Mouse (Mus musculus): ENCODE data around the gene Bad. TPM values are rescaled to one million over a fixed set of nuclear protein-coding genes. Genes with fewer than 3 reads are reported as not detected.
"Not testable (repeated sequence)": the region's sequence is repeated elsewhere in the genome, so short reads cannot be mapped to it uniquely, and the experiment has no call there.

The Bad gene
- polyA plus RNA-seq (2014; fragmentation: Nextera tagmentation; extraction: Ambion mirVana), result 65.5 and 70.9 TPM in 2 replicates

DNA sequence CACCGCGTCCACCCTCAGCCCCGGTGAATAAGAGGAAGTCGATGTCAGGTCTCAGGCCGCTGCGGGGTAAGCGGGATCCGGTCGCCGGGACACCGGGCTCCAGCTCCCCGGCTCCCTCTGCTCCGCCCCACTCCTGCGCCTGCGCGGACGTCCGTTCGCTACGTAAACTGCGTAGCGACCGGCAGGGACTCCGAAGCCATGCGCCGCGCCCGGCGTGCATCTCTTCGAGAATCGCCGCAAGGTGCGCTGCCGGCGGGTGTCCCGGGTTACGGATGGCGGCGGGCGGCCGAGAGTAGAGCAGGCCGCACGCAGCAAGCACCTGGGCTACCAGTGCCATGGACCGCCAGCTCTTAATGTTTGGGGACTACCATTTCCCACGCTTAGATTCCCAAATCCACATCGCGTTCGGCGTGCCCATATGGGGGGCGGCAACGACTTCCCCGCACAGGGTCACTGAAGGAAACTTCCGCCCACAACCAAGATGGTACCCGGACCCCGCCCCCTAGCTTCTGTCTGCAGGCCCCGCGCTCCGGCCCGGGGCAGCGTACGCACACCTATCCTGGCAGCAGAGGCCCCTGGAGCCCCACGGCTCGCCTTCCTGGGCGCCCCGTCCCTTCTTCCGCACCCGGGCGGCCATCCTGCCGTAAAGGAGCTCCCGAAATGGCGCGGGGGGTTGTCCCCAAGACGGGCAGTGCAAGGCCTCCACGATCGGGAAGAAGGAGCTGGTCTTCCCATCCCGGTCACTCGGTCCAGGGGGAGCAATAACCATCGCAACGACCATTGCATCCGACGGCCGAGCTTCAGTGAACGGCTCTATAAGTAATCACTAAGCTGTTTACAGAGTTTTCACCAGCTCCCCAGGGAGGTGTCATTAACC, at the start of gene Bad:
Gene Bad, plus strand, starts transcription at position 490 of the 877 bp plus-strand sequence.
- peak within 1 kb of the TSS; percentile 98 for H3K27ac ChIP-seq (ENCODE audit: low read depth, low read length)
- WGBS, result under 1% methylated on average over 82 of the region's 83 CpGs
- H3K27me3 ChIP-seq (ENCODE audit: control insufficient read depth, insufficient read depth, low read length), result no peaks in the 10 kb centered on the region
- peak within 1 kb of the TSS; percentile 98 for H3K4me2 ChIP-seq (replicated peaks; ENCODE audit: low read depth, low read length)
- H3K4me3 ChIP-seq (ENCODE audit: low read length), result peak within 1 kb of the TSS; percentile 88
- ATAC-seq (ENCODE audit: low FRiP score, low TSS enrichment), result peak; percentile 78
- no peaks in the 10 kb centered on the region for H3K9me3 ChIP-seq (ENCODE audit: control insufficient read depth, low read length)
- peak within 1 kb of the TSS; percentile 86 for H3K9ac ChIP-seq (ENCODE audit: low read depth, low read length)
- 0 out of 2 replicates have a peak, but pooled peaks cover 4% of the 10 kb centered on the region for H3K36me3 ChIP-seq (ENCODE audit: control insufficient read depth, insufficient read depth, low read length)
- H3K4me1 ChIP-seq (ENCODE audit: control insufficient read depth, insufficient read depth, low read length), result peaks cover 9% of the 10 kb centered on the region

DNA sequence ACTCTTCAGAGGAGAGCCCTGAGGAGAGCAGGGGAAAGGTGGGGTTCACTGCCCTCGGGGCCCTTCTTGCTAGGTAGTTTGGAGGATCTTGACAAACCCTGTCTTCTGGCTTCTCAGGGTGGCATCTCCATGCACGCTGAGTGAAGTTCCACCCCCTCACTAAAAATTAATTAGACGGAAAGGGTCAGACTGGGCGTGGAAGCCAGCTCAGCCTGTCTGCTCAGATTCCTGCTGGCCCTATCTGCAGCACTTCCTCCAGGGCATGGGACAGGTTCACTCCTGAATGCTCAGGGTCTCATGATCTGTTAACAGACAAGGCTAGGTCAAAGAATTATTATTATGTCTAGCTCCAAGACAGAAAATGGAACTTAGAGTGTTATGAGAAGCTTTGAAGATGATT, 49.1 kb upstream of the Bad start:
- ATAC-seq (ENCODE audit: low FRiP score, low TSS enrichment), result no peak
- no peak overlapping the region for H3K4me2 ChIP-seq (replicated peaks; ENCODE audit: low read depth, low read length)
- WGBS, result 34% methylated on average over 4 of the region's 4 CpGs

DNA sequence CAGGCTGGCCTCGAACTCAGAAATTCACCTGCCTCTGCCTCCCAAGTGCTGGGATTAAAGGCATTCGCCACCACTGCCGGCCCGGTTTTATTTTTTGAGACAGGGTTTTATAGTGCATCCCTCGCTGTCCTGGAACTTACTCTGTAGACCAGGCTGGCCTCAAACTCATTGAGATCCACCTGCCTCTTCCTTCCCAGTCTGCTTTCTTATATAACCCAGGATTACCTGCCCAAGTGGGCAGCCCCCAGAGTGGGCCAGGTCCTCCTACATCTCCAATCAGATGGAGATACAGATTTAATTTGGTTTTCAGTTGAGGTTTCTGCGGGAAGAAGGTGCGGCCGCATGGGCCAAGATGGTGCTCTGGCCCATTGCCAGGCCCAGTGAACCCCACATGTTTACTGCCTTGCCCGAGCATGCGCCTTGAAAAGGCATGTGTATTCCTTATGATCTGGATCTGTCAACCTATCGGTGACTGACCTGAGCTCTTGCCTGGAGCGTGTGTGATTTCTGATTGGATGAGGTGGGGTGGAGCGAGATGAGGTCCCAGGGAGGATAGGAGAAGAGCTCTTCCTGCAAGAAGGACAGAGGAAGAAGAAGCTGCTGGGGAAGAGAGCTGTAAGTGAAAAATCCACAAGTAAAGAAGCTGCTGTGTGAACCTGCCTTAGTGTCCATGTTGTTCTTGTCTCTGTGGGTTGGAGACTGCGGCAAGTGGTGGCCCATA, 47.8 kb upstream of the Bad start:
- Histone ChIP-seq H3K27me3 (ENCODE audit: control insufficient read depth, insufficient read depth, low read length) (no peaks in the 10 kb centered on the region; the same call in 1 of the 2 replicates), H3K9ac (ENCODE audit: low read depth, low read length) (no peak overlapping the region), H3K36me3 (ENCODE audit: control insufficient read depth, insufficient read depth, low read length) (no peaks in the 10 kb centered on the region), H3K4me2 (replicated peaks; ENCODE audit: low read depth, low read length) (no peak overlapping the region), H3K9me3 (ENCODE audit: control insufficient read depth, low read length) (no peaks in the 10 kb centered on the region), H3K27ac (ENCODE audit: low read depth, low read length) (no peak overlapping the region), H3K4me3 (ENCODE audit: low read length) (no peak overlapping the region), H3K4me1 (ENCODE audit: control insufficient read depth, insufficient read depth, low read length) (no peaks in the 10 kb centered on the region)
- ATAC-seq (ENCODE audit: low FRiP score, low TSS enrichment), result no peak
- 95% methylated on average over 14 of the region's 14 CpGs for WGBS

More for the DNA sequence above, 49.1 kb upstream of the Bad start:
- Histone ChIP-seq H3K36me3 (ENCODE audit: control insufficient read depth, insufficient read depth, low read length) (no peaks in the 10 kb centered on the region), H3K9me3 (ENCODE audit: control insufficient read depth, low read length) (no peaks in the 10 kb centered on the region), H3K27ac (ENCODE audit: low read depth, low read length) (no peak overlapping the region), H3K4me3 (ENCODE audit: low read length) (no peak overlapping the region), H3K4me1 (ENCODE audit: control insufficient read depth, insufficient read depth, low read length) (no peaks in the 10 kb centered on the region), H3K27me3 (ENCODE audit: control insufficient read depth, insufficient read depth, low read length) (no peaks in the 10 kb centered on the region), H3K9ac (ENCODE audit: low read depth, low read length) (no peak overlapping the region)

DNA sequence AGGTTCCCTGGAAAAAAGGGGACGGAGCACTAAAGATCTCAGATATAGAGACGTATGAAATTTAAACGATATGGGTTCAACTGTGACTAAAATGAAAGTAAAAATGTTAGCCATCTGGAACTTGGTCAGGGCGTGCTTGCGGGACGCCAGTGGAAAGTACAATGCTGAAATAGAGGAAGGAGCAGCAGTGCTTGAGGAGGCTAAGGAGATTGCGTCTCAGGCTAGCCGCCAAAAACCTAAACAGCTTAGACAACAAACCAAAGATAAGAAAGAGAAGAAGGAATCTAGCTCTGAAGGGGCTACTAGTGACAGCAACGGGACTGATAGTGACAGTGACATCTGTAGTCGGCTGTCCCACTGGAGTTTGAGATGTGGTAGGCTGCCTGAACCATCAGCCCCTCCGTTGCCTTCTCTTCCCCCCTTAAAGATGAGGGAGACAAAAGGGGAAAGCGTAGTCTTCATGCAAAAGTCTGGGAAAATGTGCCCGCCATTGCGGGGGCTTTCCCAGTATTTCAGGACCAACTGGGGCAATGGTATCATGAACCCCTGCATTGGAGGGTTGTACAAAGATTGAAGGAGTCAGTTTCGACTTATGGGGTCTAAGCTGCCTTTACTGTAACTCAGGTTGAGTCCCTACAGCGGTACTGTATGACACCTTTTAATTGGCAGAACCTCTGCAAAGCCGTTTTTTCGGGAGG, 45.9 kb upstream of the Bad start:
- ATAC-seq (ENCODE audit: low FRiP score, low TSS enrichment); H3K27ac ChIP-seq (ENCODE audit: low read depth, low read length); H3K36me3 ChIP-seq (ENCODE audit: control insufficient read depth, insufficient read depth, low read length); H3K9me3 ChIP-seq (ENCODE audit: control insufficient read depth, low read length); H3K4me1 ChIP-seq (ENCODE audit: control insufficient read depth, insufficient read depth, low read length); H3K27me3 ChIP-seq (ENCODE audit: control insufficient read depth, insufficient read depth, low read length); H3K4me2 ChIP-seq (replicated peaks; ENCODE audit: low read depth, low read length); H3K4me3 ChIP-seq (ENCODE audit: low read length); H3K9ac ChIP-seq (ENCODE audit: low read depth, low read length): not testable (repeated sequence)
- WGBS, result 93% methylated on average over 18 of the region's 18 CpGs

DNA sequence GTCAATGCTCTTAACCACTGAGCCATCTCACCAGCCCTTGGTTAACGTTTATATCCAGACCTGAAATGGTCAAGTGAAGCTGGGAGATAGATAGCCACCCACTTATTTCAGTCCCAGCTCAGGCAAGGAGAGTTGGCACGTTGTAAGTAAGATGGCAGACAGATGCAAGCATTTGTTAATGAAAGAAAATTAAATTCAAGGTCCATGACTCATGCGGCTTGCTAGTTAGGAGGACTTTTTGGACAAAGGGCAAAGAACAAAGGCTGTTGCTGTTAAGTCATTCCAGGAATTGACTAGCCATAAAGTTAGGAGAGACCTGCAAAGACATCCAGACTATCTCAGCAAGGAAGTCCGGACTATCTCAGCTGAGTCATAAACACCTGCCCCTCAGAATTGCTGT, 42.0 kb upstream of the Bad start:
- H3K4me2 ChIP-seq (replicated peaks; ENCODE audit: low read depth, low read length), result no peak overlapping the region
- no peaks in the 10 kb centered on the region for H3K4me1 ChIP-seq (ENCODE audit: control insufficient read depth, insufficient read depth, low read length)
- ATAC-seq (ENCODE audit: low FRiP score, low TSS enrichment), result no peak
- H3K9me3 ChIP-seq (ENCODE audit: control insufficient read depth, low read length), result no peaks in the 10 kb centered on the region
- no peak overlapping the region for H3K4me3 ChIP-seq (ENCODE audit: low read length)
- 82% methylated on average over 4 of the region's 4 CpGs for WGBS
- no peaks in the 10 kb centered on the region; the same call in 1 of the 2 replicates for H3K36me3 ChIP-seq (ENCODE audit: control insufficient read depth, insufficient read depth, low read length)
- H3K9ac ChIP-seq (ENCODE audit: low read depth, low read length), result no peak overlapping the region
- no peak overlapping the region for H3K27ac ChIP-seq (ENCODE audit: low read depth, low read length)
- H3K27me3 ChIP-seq (ENCODE audit: control insufficient read depth, insufficient read depth, low read length), result no peaks in the 10 kb centered on the region; the same call in 1 of the 2 replicates

DNA sequence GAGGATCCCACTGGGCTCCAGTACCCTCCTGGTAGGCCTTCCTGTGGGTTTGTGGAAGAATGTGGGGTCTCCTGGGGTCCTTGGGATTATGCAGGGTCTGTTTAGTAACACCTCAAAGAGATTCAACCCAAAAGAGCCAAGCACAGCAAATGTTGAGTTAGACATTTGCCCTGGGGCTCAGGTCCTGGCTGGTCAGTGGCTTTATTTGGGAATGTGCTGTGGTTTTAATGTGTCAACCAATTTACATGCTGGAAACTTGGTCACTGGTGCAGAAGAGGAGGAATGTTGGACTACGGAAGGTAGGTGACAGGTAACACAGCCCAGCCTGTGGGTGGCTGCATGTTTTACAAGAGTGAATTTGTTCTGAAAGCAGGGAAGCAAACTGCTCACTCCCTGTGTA, 38.6 kb upstream of the Bad start:
- peaks cover 6% of the 10 kb centered on the region; the same call in 1 of the 2 replicates for H3K4me1 ChIP-seq (ENCODE audit: control insufficient read depth, insufficient read depth, low read length)
- no peaks in the 10 kb centered on the region for H3K9me3 ChIP-seq (ENCODE audit: control insufficient read depth, low read length)
- H3K9ac ChIP-seq (ENCODE audit: low read depth, low read length), result no peak overlapping the region
- WGBS, result 86% methylated on average over 1 of the region's 1 CpGs
- no peaks in the 10 kb centered on the region; the same call in 1 of the 2 replicates for H3K27me3 ChIP-seq (ENCODE audit: control insufficient read depth, insufficient read depth, low read length)
- no peak overlapping the region for H3K4me3 ChIP-seq (ENCODE audit: low read length)
- no peak for ATAC-seq (ENCODE audit: low FRiP score, low TSS enrichment)
- H3K36me3 ChIP-seq (ENCODE audit: control insufficient read depth, insufficient read depth, low read length), result peaks cover 23% of the 10 kb centered on the region
- no peak overlapping the region for H3K27ac ChIP-seq (ENCODE audit: low read depth, low read length)
- no peak overlapping the region for H3K4me2 ChIP-seq (replicated peaks; ENCODE audit: low read depth, low read length)

DNA sequence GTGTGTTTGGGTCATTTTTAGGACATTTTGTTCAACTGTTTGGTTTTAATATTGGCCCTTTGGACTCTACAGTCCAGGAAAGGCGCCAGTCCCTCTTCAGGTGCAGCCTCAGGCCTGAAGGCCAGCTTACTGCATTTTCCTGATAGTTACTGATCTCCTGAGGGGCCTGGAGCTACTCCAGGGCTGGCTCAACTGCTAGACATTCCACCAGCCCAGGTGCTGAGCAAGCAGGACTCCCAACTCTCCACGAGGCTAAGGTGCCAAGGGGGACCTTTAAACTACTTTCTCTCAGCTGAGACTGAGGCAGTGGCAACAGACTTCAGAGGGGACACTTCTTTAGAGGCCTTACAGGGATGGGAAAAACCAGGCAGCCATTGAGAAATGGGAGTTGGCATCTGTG, 36.8 kb upstream of the Bad start:
- Histone ChIP-seq H3K9ac (ENCODE audit: low read depth, low read length) (no peak overlapping the region), H3K36me3 (ENCODE audit: control insufficient read depth, insufficient read depth, low read length) (peaks cover 23% of the 10 kb centered on the region), H3K27me3 (ENCODE audit: control insufficient read depth, insufficient read depth, low read length) (no peaks in the 10 kb centered on the region), H3K4me1 (ENCODE audit: control insufficient read depth, insufficient read depth, low read length) (peaks cover 13% of the 10 kb centered on the region; the same call in 1 of the 2 replicates), H3K27ac (ENCODE audit: low read depth, low read length) (no peak overlapping the region), H3K4me2 (replicated peaks; ENCODE audit: low read depth, low read length) (no peak overlapping the region), H3K4me3 (ENCODE audit: low read length) (no peak overlapping the region), H3K9me3 (ENCODE audit: control insufficient read depth, low read length) (no peaks in the 10 kb centered on the region)
- 72% methylated on average over 2 of the region's 2 CpGs for WGBS
- ATAC-seq (ENCODE audit: low FRiP score, low TSS enrichment), result no peak

DNA sequence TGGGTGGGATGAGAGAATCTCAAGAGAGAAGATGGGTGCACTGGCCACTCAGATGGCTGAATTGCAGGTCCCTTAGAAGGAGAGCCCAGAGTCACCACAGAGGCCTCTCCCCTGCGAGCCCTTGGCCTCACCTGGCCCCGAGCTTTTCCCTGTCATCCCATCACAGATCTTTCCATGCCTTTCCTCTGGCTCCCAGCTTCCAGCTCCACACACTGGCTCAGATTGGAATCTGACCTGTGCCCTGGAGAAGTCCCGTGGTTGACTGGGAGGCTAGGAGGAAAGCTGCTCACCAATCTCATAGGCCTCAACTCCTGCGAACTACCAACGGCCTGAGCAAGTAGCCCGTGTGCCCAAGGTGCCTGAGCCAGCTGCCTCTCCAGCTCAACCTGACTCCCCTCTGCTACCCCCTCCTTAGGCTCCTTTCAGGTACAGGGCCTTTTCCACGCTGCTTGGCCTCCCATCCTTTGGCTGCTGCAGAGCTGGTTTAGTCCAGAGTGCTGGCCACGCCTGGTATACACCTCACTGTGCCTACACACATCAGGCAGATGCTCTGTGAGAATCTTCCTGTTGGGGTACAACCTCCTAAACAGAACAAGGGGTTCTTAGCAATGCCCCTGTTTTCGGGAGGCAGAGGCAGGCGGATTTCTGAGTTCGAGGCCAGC, 36.0 kb upstream of the Bad start:
- Histone ChIP-seq H3K9me3 (ENCODE audit: control insufficient read depth, low read length) (no peaks in the 10 kb centered on the region), H3K36me3 (ENCODE audit: control insufficient read depth, insufficient read depth, low read length) (peaks cover 23% of the 10 kb centered on the region), H3K4me2 (replicated peaks; ENCODE audit: low read depth, low read length) (no peak overlapping the region), H3K9ac (ENCODE audit: low read depth, low read length) (no peak overlapping the region), H3K27me3 (ENCODE audit: control insufficient read depth, insufficient read depth, low read length) (no peaks in the 10 kb centered on the region), H3K4me3 (ENCODE audit: low read length) (no peak overlapping the region), H3K27ac (ENCODE audit: low read depth, low read length) (no peak overlapping the region), H3K4me1 (ENCODE audit: control insufficient read depth, insufficient read depth, low read length) (peaks cover 13% of the 10 kb centered on the region; the same call in 1 of the 2 replicates)
- WGBS, result 92% methylated on average over 11 of the region's 11 CpGs
- ATAC-seq (ENCODE audit: low FRiP score, low TSS enrichment), result no peak
